Mouse (Mus musculus): ENCODE data around the gene Desi1.

GRCm38 (mm10) chr15:82022535-82023088 lies 11.1 kb downstream of the Desi1 start:
- TF ChIP-seq CTCF (IDR thresholded peaks at IDR 0.05; ENCODE audit: borderline replicate concordance, control insufficient read depth, extremely low read depth, insufficient read depth, low read length, poor library complexity) = no peak
- peak; percentile 39; the same call in 1 of the 2 replicates for TF ChIP-seq POLR2A (IDR thresholded peaks at IDR 0.05; ENCODE audit: control insufficient read depth, extremely low read depth, insufficient read depth, low read length, poor library complexity)

All from thymus, adult 2 months (tissue).